Mouse (Mus musculus) limb, embryonic 12.5 days (tissue): ENCODE results near the gene Faap24. TPM values are rescaled to one million over a fixed set of nuclear protein-coding genes. Genes with fewer than 3 reads are reported as not detected.

Experiments used
- ATAC-seq: fragments of 200-750 bp; cut with Nextera tagmentation; 2 replicates; pipeline ENCODE4 v1.8.0; 2017; ENCODE audit warnings: low read depth, moderate TSS enrichment; ENCODE audit not compliant: insufficient number of reproducible peaks, insufficient read depth, low FRiP score, low TSS enrichment
- H3K27ac ChIP-seq: fragments of 300-500 bp; sonication (generic); 2 replicates; pipeline ENCODE4 v1.5.1; 2016; ENCODE audit warnings: mild to moderate bottlenecking, moderate library complexity
- H3K27me3 ChIP-seq: fragments of 300-500 bp; sonication (generic); 2 replicates; pipeline ENCODE4 v1.6.1; 2016; ENCODE audit warnings: mild to moderate bottlenecking, moderate library complexity
- H3K36me3 ChIP-seq: fragments of 300-500 bp; sonication (generic); 2 replicates; pipeline ENCODE4 v1.6.1; 2016; ENCODE audit warnings: mild to moderate bottlenecking, moderate library complexity
- H3K4me1 ChIP-seq: fragments of 300-500 bp; sonication (generic); replicated peaks from 2 replicates; pipeline ENCODE4 v1.6.1; 2016
- H3K4me2 ChIP-seq: fragments of 300-500 bp; sonication (generic); 2 replicates; pipeline ENCODE4 v1.6.1; 2016; ENCODE audit warnings: mild to moderate bottlenecking, moderate library complexity
- H3K4me3 ChIP-seq: fragments of 300-500 bp; sonication (generic); replicated peaks from 2 replicates; pipeline ENCODE4 v1.5.1; 2016; ENCODE audit warnings: mild to moderate bottlenecking
- H3K9ac ChIP-seq: fragments of 300-500 bp; sonication (generic); replicated peaks from 2 replicates; pipeline ENCODE4 v1.6.1; 2016; ENCODE audit warnings: mild to moderate bottlenecking, moderate library complexity
- H3K9me3 ChIP-seq: fragments of 300-500 bp; sonication (generic); 2 replicates; pipeline ENCODE4 v1.6.1; 2016; ENCODE audit warnings: mild to moderate bottlenecking, moderate library complexity
- WGBS: fragments of 180-500 bp; shearing (Covaris S2); methylation state at CpG from one replicate; pipeline ENCODE4 v1.1.7; 2016; 5-methylcytosine and 5-hydroxymethylcytosine counted together
- polyA plus RNA-seq: library from polyadenylated mRNA; unstranded; fragments of >200 nt; fragmentation: Nextera tagmentation; extraction: Ambion mirVana; gene quantifications from 2 replicates; pipeline ENCODE4 v1.2.1, GENCODE M21; 2016

Gene Faap24
- polyA plus RNA-seq, result 14.7 and 16.5 TPM in 2 replicates

- Histone ChIP-seq H3K27ac (no peak within 1 kb of the TSS), H3K9ac (peak within 1 kb of the TSS; percentile 70), H3K27me3 (no peaks in the 10 kb centered on the region), H3K4me3 (peak within 1 kb of the TSS; percentile 64), H3K9me3 (no peaks in the 10 kb centered on the region), H3K4me1 (peaks cover 19% of the 10 kb centered on the region), H3K36me3 (peaks cover 45% of the 10 kb centered on the region), H3K4me2 (peak within 1 kb of the TSS; percentile 76)
- peak; percentile 98 for ATAC-seq
- WGBS, result under 1% methylated on average over 28 of the region's 28 CpGs
Observed at GRCm38 (mm10) chr7:35396542-35397168, at the start of gene Faap24, which contains the start of gene Cep89. TSS of gene Faap24 (minus strand) at chr7:35396836. TSS of gene Cep89 (plus strand) at chr7:35397035.

DNA sequence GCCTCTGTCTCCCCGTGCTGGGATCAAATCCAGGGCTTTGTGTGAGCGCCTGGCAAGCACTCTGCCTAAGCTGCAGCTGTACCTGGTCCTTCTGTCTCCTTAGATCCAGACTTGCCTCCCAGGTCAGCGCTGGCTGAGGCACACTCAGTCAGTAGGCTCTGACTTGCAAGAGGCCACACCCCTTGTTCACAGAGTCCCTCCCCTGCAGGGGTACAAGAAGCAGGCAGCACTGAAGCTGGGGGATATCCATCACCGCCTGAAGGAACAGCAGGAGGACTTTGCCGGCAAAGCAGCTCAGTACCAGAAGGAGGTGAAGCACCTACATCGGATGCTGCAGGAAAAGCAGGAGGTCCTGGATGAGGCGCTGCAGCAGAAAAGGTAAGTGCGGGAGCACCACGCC lies 38.6 kb upstream of the Faap24 start:
- H3K9ac ChIP-seq, result no peak overlapping the region
- no peaks in the 10 kb centered on the region for H3K9me3 ChIP-seq
- 84% methylated on average over 9 of the region's 9 CpGs for WGBS
- H3K4me2 ChIP-seq, result no peak overlapping the region
- H3K36me3 ChIP-seq, result peaks cover 91% of the 10 kb centered on the region
- no peak overlapping the region for H3K4me3 ChIP-seq
- H3K27ac ChIP-seq, result no peak overlapping the region
- H3K4me1 ChIP-seq, result no peaks in the 10 kb centered on the region
- no peaks in the 10 kb centered on the region for H3K27me3 ChIP-seq
- no peak for ATAC-seq

- H3K9ac ChIP-seq, result no peak overlapping the region
- no peak overlapping the region for H3K27ac ChIP-seq
- no peak overlapping the region for H3K4me3 ChIP-seq
- ATAC-seq, result no peak
- H3K27me3 ChIP-seq, result no peaks in the 10 kb centered on the region
- WGBS, result 95% methylated on average over 10 of the region's 10 CpGs
- H3K36me3 ChIP-seq, result peaks cover 86% of the 10 kb centered on the region
- H3K4me1 ChIP-seq, result no peaks in the 10 kb centered on the region
- H3K9me3 ChIP-seq, result no peaks in the 10 kb centered on the region
- H3K4me2 ChIP-seq, result no peak overlapping the region
Observed at GRCm38 (mm10) chr7:35428146-35428545, 31.5 kb upstream of the Faap24 start.

DNA sequence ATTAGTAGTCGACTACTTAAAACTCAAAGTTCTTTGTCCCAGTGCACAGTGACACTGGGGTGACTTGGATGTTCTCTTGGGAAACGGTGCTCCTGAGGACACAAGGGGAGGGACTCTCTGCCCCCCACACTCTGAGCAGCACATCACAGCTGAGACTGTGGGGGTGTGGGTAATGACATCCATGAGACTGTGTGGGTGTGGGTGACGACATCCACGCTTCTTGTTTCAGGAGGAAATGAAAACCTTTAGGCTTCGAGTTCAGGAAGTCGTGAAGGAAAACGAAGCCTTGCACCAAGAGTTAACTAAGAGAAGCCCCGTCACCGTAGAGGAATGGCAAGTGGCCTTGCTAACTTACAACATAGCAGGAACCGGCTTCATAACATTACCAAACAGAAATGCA lies 26.4 kb upstream of the Faap24 start:
- Histone ChIP-seq H3K4me2 (no peak overlapping the region), H3K4me1 (no peaks in the 10 kb centered on the region), H3K27me3 (no peaks in the 10 kb centered on the region), H3K9me3 (no peaks in the 10 kb centered on the region), H3K27ac (no peak overlapping the region), H3K9ac (no peak overlapping the region), H3K4me3 (no peak overlapping the region), H3K36me3 (peaks cover 84% of the 10 kb centered on the region)
- WGBS, result 89% methylated on average over 10 of the region's 10 CpGs
- ATAC-seq, result no peak

DNA sequence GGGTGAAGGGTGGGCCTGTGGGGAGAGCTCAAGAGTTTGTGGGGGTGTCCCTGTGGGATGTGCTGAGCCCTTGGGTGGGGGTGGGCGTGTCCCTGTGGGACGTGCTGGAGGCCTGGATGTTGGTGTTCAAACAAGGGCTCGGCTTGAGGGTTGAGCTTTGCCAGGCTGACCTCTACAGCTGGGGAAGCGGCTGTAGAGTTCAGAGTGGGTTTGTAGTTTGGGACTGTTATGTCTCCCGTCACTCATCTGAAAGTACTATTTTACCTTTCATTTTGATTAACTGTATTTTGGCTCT lies 20.0 kb upstream of the Faap24 start:
- H3K27ac ChIP-seq, result no peak overlapping the region
- H3K9me3 ChIP-seq, result no peaks in the 10 kb centered on the region
- peaks cover 65% of the 10 kb centered on the region for H3K36me3 ChIP-seq
- 78% methylated on average over 5 of the region's 5 CpGs for WGBS
- no peak overlapping the region for H3K9ac ChIP-seq
- no peaks in the 10 kb centered on the region for H3K27me3 ChIP-seq
- H3K4me1 ChIP-seq, result peaks cover 18% of the 10 kb centered on the region
- H3K4me3 ChIP-seq, result no peak overlapping the region
- H3K4me2 ChIP-seq, result no peak overlapping the region
- no peak for ATAC-seq

GRCm38 (mm10) chr7:35415801-35416653 lies 19.4 kb upstream of the Faap24 start:
- no peaks in the 10 kb centered on the region for H3K9me3 ChIP-seq
- H3K4me3 ChIP-seq, result no peak overlapping the region
- ATAC-seq, result peak; percentile 39; the same call in 1 of the 2 replicates
- WGBS, result 60% methylated on average over 9 of the region's 9 CpGs
- H3K9ac ChIP-seq, result no peak overlapping the region
- H3K27me3 ChIP-seq, result no peaks in the 10 kb centered on the region
- peaks cover 64% of the 10 kb centered on the region for H3K36me3 ChIP-seq
- peaks cover 18% of the 10 kb centered on the region for H3K4me1 ChIP-seq
- no peak overlapping the region for H3K4me2 ChIP-seq
- H3K27ac ChIP-seq, result peak overlapping the region; percentile 73

DNA sequence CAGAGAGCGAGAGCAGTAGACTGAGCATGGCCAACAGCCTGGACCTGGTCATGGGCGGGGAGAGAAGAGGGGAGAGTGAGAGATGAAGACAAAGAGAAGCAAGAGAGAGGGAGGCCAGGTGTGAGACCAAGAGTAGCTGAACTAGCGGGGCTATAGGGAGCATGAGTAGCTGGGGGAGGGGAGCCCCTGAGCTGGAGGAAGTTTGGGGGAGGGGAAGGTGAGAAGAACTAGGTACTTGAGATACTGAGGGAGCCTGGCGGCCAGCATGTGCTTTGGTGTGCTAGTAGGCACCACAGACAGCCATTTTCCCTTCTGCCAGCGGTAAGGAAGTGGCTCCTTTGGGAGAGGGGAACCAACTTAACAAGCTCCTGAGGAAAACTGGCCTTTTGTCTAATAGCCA lies 18.6 kb upstream of the Faap24 start:
- no peak; the same call in 1 of the 2 replicates for ATAC-seq
- 52% methylated on average over 5 of the region's 5 CpGs for WGBS
- Histone ChIP-seq H3K9me3 (no peaks in the 10 kb centered on the region), H3K9ac (no peak overlapping the region), H3K4me3 (no peak overlapping the region), H3K27me3 (no peaks in the 10 kb centered on the region), H3K36me3 (peaks cover 64% of the 10 kb centered on the region), H3K27ac (peak overlapping the region; percentile 73), H3K4me1 (peaks cover 18% of the 10 kb centered on the region), H3K4me2 (peak overlapping the region; percentile 6; the same call in 1 of the 2 replicates)

DNA sequence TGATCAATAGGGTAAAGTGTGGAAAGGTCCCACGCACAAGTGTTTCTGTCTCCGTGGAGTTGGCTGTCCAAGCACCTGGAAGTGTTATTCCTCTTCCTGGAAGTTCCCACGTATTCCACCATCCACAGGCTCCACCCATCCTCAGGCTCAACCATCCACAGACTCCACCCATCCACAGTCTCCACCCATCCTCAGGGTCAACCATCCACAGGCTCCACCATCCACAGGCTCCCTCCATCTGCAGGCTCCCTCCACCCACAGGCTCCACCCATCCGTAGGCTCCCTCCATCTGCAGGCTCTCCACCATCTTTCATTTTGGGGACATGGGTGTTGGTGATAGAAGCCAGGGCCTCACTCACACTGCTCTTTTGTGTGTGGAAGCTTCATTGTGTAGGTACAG lies 4.5 kb upstream of the Faap24 start:
- WGBS, result 85% methylated on average over 4 of the region's 4 CpGs
- Histone ChIP-seq H3K36me3 (peaks cover 73% of the 10 kb centered on the region), H3K9me3 (no peaks in the 10 kb centered on the region), H3K4me3 (no peak overlapping the region), H3K4me2 (no peak overlapping the region), H3K4me1 (peaks cover 12% of the 10 kb centered on the region), H3K9ac (no peak overlapping the region), H3K27ac (no peak overlapping the region), H3K27me3 (no peaks in the 10 kb centered on the region)
- ATAC-seq, result no peak

DNA sequence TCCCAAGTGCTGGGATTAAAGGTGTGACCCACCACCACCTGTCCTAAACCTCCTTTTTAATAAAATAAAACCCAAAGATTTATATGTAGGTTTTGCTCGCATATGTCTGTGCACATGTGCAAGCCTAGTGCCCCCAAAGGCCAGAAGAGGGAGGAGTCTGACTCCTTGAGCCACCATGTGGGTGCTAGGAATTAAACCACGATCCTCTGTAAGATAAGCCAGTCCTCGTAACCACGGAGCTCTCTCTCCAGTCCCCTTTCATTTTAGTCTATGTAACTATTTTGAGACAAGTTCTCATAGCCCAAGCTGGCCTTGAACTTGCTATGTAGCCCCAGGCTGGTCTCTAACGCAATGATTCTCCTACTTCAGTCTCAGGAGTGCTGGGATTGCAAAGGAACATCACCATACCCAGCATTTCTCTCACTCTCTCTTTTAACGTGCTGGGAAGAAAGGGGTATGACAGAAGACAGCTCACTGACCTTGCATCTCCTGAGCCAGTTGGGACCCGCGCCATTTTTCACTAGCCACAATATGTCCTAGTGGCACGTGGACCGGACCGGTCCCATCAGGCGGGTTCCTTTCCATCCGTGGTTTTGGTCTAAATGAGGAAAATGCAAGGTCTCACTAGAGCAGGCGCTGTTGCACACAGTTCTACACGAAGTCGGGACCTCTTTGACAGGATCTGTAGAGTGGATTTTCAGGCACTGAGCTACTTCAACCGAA lies 741 bp downstream of the Faap24 start:
- Histone ChIP-seq H3K9ac (peak overlapping the region; percentile 31), H3K9me3 (no peaks in the 10 kb centered on the region), H3K4me1 (peaks cover 19% of the 10 kb centered on the region), H3K4me2 (peak overlapping the region; percentile 75), H3K36me3 (peaks cover 37% of the 10 kb centered on the region), H3K4me3 (peak overlapping the region; percentile 64), H3K27me3 (no peaks in the 10 kb centered on the region), H3K27ac (no peak overlapping the region)
- 11% methylated on average over 17 of the region's 17 CpGs for WGBS
- ATAC-seq, result no peak

DNA sequence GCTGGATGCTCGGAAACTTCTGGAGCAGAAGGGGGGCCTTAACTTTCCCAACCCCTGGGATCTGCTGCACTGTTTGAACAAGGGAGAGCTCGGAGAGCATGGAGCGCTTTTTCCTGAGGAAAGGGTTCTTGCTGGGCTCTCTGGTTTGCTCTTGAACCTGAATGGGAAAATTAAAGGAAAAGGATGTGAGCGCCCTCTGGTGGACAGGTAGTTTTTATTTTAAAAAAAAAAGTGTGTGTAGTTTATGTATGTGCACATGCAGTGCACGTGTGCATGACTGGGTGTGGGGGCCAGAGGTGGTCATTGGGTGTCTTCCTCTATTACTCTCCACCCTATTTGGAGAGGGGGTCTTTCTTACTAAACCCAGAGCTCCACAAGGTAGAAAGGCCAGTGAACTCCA lies 3.7 kb downstream of the Faap24 start:
- no peak overlapping the region for H3K27ac ChIP-seq
- no peak overlapping the region for H3K4me2 ChIP-seq
- no peak overlapping the region for H3K9ac ChIP-seq
- no peaks in the 10 kb centered on the region for H3K9me3 ChIP-seq
- no peak overlapping the region for H3K4me3 ChIP-seq
- H3K36me3 ChIP-seq, result peaks cover 16% of the 10 kb centered on the region
- H3K4me1 ChIP-seq, result peaks cover 16% of the 10 kb centered on the region
- no peaks in the 10 kb centered on the region for H3K27me3 ChIP-seq
- ATAC-seq, result no peak
- WGBS, result 60% methylated on average over 5 of the region's 5 CpGs

- WGBS, result 71% methylated on average over 6 of the region's 6 CpGs
- H3K4me1 ChIP-seq, result no peaks in the 10 kb centered on the region
- no peak overlapping the region for H3K9ac ChIP-seq
- no peak overlapping the region for H3K4me2 ChIP-seq
- H3K4me3 ChIP-seq, result no peak overlapping the region
- no peak for ATAC-seq
- H3K36me3 ChIP-seq, result peaks cover 8% of the 10 kb centered on the region; the same call in 1 of the 2 replicates
- no peak overlapping the region for H3K27ac ChIP-seq
- no peaks in the 10 kb centered on the region for H3K27me3 ChIP-seq
- no peaks in the 10 kb centered on the region for H3K9me3 ChIP-seq
Observed at GRCm38 (mm10) chr7:35388694-35389093, 7.9 kb downstream of the Faap24 start.
